ENCODE assay signal across 8 mouse cellular contexts in the genomic region with DNA sequence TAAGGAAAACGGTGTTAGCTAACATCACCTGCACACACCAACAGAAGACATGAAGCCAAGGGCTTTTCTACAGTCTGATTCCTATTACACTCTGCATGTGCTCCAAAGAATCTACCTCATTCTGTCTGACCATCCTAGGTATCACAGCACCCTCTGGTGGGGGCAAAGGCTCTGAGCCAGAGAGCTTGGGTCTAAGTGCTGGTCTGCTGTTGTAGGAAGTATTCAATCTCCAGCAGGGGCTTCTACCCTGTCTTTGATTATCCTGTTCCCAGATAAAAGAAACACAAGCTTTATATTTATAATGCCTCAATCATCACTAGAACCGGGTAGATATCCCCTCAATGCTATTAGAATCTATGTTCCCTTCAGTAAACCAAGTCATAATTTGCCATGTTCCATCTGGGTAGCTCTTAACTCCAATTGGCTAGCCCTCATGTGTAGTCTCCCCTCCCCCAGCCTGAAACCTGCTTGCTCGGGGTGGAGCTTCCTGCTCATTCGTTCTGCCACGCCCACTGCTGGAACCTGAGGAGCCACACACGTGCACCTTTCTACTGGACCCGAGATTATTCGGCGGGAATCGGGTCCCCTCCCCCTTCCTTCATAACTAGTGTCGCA. TPM values are rescaled to one million over a fixed set of nuclear protein-coding genes. Genes with fewer than 3 reads are reported as not detected.
DNase-seq lines count a peak whose midpoint lies in the region; ATAC-seq and TF ChIP-seq lines count a peak whose summit lies in the region.
"Not testable (repeated sequence)": the region's sequence is repeated elsewhere in the genome, so short reads cannot be mapped to it uniquely, and the experiment has no call there.

No protein-coding gene starts in this region.

- not testable (repeated sequence) for H3K4me3 ChIP-seq in MEL (ENCODE audit: control insufficient read depth in 1 of 2, insufficient read depth in 1 of 2, low read depth in 2 of 2, low read length in 2 of 2)
- peak overlapping the region; percentile 20; the same call in 1 of the 2 replicates for H3K4me3 ChIP-seq in forebrain, embryonic 15.5 days
- H3K4me3 ChIP-seq in hindbrain, embryonic 12.5 days, result 0 out of 2 replicates have a peak overlapping the region, but pooled peaks have one; percentile 14

- H3K36me3 ChIP-seq in MEL (ENCODE audit: control insufficient read depth in 1 of 2, insufficient read depth in 2 of 2, low read length in 2 of 2); forebrain, embryonic 15.5 days; hindbrain, embryonic 12.5 days: not testable (repeated sequence)

- not testable (repeated sequence) for H3K27ac ChIP-seq in MEL (ENCODE audit: control insufficient read depth, low read depth, low read length); forebrain, embryonic 15.5 days (replicated peaks); hindbrain, embryonic 12.5 days

- TF ChIP-seq POLR2A in MEL (IDR thresholded peaks at IDR 0.05; ENCODE audit: control insufficient read depth in 1 of 2, insufficient read depth in 1 of 2, low read depth in 1 of 2, low read length in 2 of 2, poor library complexity in 1 of 2), result not testable (repeated sequence)

- H3K9me3 ChIP-seq in MEL (replicated peaks; ENCODE audit: insufficient read depth, low read length); forebrain, embryonic 15.5 days; hindbrain, embryonic 12.5 days (replicated peaks): not testable (repeated sequence)

- peak; percentile 58 for DNase-seq in MEL (ENCODE audit: low read depth, low spot score)
- peak; percentile 37 to 46 for DNase-seq in cerebellum, adult 18-20 months
- peak; percentile 78 to 85 for DNase-seq in kidney, postnatal 4 days
- DNase-seq in lung, postnatal 14 days, result peak; percentile 65
- DNase-seq in thymus, postnatal 10 days (ENCODE audit: low spot score in 2 of 2), result peak; percentile 67 to 79

- not testable (repeated sequence) for TF ChIP-seq EP300 in MEL (IDR thresholded peaks at IDR 0.05; ENCODE audit: low read depth in 1 of 2, low read length in 2 of 2)

- not testable (repeated sequence) for H3K79me2 ChIP-seq in MEL (ENCODE audit: control insufficient read depth, insufficient read depth, low read length, poor library complexity)

- not testable (repeated sequence) for H3K4me1 ChIP-seq in MEL (ENCODE audit: control insufficient read depth in 1 of 2, insufficient read depth in 2 of 2, low read length in 2 of 2); forebrain, embryonic 15.5 days; hindbrain, embryonic 12.5 days

- not testable (repeated sequence) for H3K27me3 ChIP-seq in MEL (ENCODE audit: control insufficient read depth in 1 of 2, insufficient read depth in 2 of 2, low read length in 2 of 2); forebrain, embryonic 15.5 days; hindbrain, embryonic 12.5 days

- peak; percentile 61 for TF ChIP-seq RAD21 in MEL (IDR thresholded peaks at IDR 0.05; ENCODE audit: low read depth, low read length)

- H3K9ac ChIP-seq in MEL (ENCODE audit: control insufficient read depth, low read depth, low read length, poor library complexity, severe bottlenecking); forebrain, embryonic 15.5 days (replicated peaks); hindbrain, embryonic 12.5 days: not testable (repeated sequence)

- peak overlapping the region; percentile 23; the same call in 1 of the 2 replicates for H3K4me2 ChIP-seq in forebrain, embryonic 15.5 days (replicated peaks)
- not testable (repeated sequence) for H3K4me2 ChIP-seq in hindbrain, embryonic 12.5 days (replicated peaks)

- peak; percentile 32 to 77 (median 62); a peak in 5 of 6 replicates for TF ChIP-seq CTCF in MEL (IDR thresholded peaks at IDR 0.05 in 2 of 3, conservative IDR thresholded peaks at IDR 0.05 in 1 of 3; ENCODE audit: control insufficient read depth in 1 of 3, insufficient read depth in 1 of 3, low read depth in 2 of 3, low read length in 3 of 3, poor library complexity in 1 of 3, severe bottlenecking in 1 of 3)

- WGBS in forebrain, embryonic 15.5 days, result 4% methylated on average over 6 of the region's 11 CpGs
- 5% methylated on average over 5 of the region's 11 CpGs for WGBS in hindbrain, embryonic 12.5 days

- ATAC-seq in forebrain, embryonic 15.5 days (replicated peaks), result peak; percentile 73
- peak; percentile 88 for ATAC-seq in hindbrain, embryonic 12.5 days (ENCODE audit: low FRiP score)
- ATAC-seq in neutrophil, adult 5-6 weeks (ENCODE audit: extremely low read depth, insufficient number of reproducible peaks, low FRiP score, poor library complexity, severe bottlenecking), result peak; percentile 97

TF ChIP-seq in MEL, 35 proteins besides CTCF, POLR2A, EP300 and RAD21:
- TF ChIP-seq ZC3H11A (IDR thresholded peaks at IDR 0.05; ENCODE audit: low read depth, low read length), result peak; percentile 36; the same call in 1 of the 2 replicates
- peak; percentile 71 for TF ChIP-seq SMC3 (IDR thresholded peaks at IDR 0.05; ENCODE audit: low read depth, low read length)

RNA-seq across cellular contexts. Expression of a gene that starts 14.3 kb away (rescaled TPM):
- total RNA-seq in MEL (2012; rRNA removed), result not detected in 2 replicates
- polyA plus RNA-seq in MEL (2012; ENCODE audit: insufficient read depth in 1 of 2, insufficient read length in 2 of 2, low read depth in 1 of 2, low replicate concordance in 2 of 2, missing spikeins in 1 of 2), result under 1 TPM in 1 of 2 experiments, not detected in 1; 0.11 TPM
- 1.8 and 2.0 TPM in 2 replicates for polyA plus RNA-seq in forebrain, embryonic 15.5 days (2015; fragmentation: Nextera tagmentation; extraction: Ambion mirVana)
- 2.3 TPM in 2 replicates for polyA plus RNA-seq in hindbrain, embryonic 12.5 days (2016; fragmentation: Nextera tagmentation; extraction: Ambion mirVana)
- total RNA-seq in neutrophil, adult 5-6 weeks (2017), result 0.12 and 0.81 TPM in 2 replicates

RNA-seq across cellular contexts. Expression of a gene that starts 15.4 kb away (rescaled TPM):
- 4,686 and 5,400 TPM in 2 replicates for total RNA-seq in MEL (2012; rRNA removed)
- 1,000 to 10,000 TPM in 1 of 2 experiments, not detected in 1; 4,514 TPM for polyA plus RNA-seq in MEL (2012; ENCODE audit: insufficient read depth in 1 of 2, insufficient read length in 2 of 2, low read depth in 1 of 2, low replicate concordance in 2 of 2, missing spikeins in 1 of 2)
- polyA plus RNA-seq in forebrain, embryonic 15.5 days (2015; fragmentation: Nextera tagmentation; extraction: Ambion mirVana), result 1,339 and 1,342 TPM in 2 replicates
- 1,424 and 1,629 TPM in 2 replicates for polyA plus RNA-seq in hindbrain, embryonic 12.5 days (2016; fragmentation: Nextera tagmentation; extraction: Ambion mirVana)
- 1,487 and 1,493 TPM in 2 replicates for total RNA-seq in neutrophil, adult 5-6 weeks (2017)

RNA-seq across cellular contexts. Expression of a gene that starts 29.2 kb away (rescaled TPM):
- total RNA-seq in MEL (2012; rRNA removed), result 5.6 and 6.4 TPM in 2 replicates
- 10 to 100 TPM in 1 of 2 experiments, not detected in 1; 10.1 TPM for polyA plus RNA-seq in MEL (2012; ENCODE audit: insufficient read depth in 1 of 2, insufficient read length in 2 of 2, low read depth in 1 of 2, low replicate concordance in 2 of 2, missing spikeins in 1 of 2)
- 15.5 and 16.3 TPM in 2 replicates for polyA plus RNA-seq in forebrain, embryonic 15.5 days (2015; fragmentation: Nextera tagmentation; extraction: Ambion mirVana)
- 19.8 and 22.4 TPM in 2 replicates for polyA plus RNA-seq in hindbrain, embryonic 12.5 days (2016; fragmentation: Nextera tagmentation; extraction: Ambion mirVana)
- 34.9 and 35.7 TPM in 2 replicates for total RNA-seq in neutrophil, adult 5-6 weeks (2017)

RNA-seq across cellular contexts. Expression of a gene that starts 29.3 kb away (rescaled TPM):
- total RNA-seq in MEL (2012; rRNA removed), result 3.3 and 4.0 TPM in 2 replicates
- polyA plus RNA-seq in MEL (2012; ENCODE audit: insufficient read depth in 1 of 2, insufficient read length in 2 of 2, low read depth in 1 of 2, low replicate concordance in 2 of 2, missing spikeins in 1 of 2), result 1 to 10 TPM in 1 of 2 experiments, not detected in 1; 8.0 TPM
- 28.2 and 29.4 TPM in 2 replicates for polyA plus RNA-seq in forebrain, embryonic 15.5 days (2015; fragmentation: Nextera tagmentation; extraction: Ambion mirVana)
- polyA plus RNA-seq in hindbrain, embryonic 12.5 days (2016; fragmentation: Nextera tagmentation; extraction: Ambion mirVana), result 28.4 and 31.5 TPM in 2 replicates
- 1.6 and 2.8 TPM in 2 replicates for total RNA-seq in neutrophil, adult 5-6 weeks (2017)

RNA-seq across cellular contexts. Expression of a gene that starts 49.6 kb away (rescaled TPM):
- total RNA-seq in MEL (2012; rRNA removed), result 1.8 and 2.4 TPM in 2 replicates
- 1 to 10 TPM in 1 of 2 experiments, not detected in 1; 6.6 TPM for polyA plus RNA-seq in MEL (2012; ENCODE audit: insufficient read depth in 1 of 2, insufficient read length in 2 of 2, low read depth in 1 of 2, low replicate concordance in 2 of 2, missing spikeins in 1 of 2)
- 17.1 and 19.5 TPM in 2 replicates for polyA plus RNA-seq in forebrain, embryonic 15.5 days (2015; fragmentation: Nextera tagmentation; extraction: Ambion mirVana)
- 35.6 and 37.3 TPM in 2 replicates for polyA plus RNA-seq in hindbrain, embryonic 12.5 days (2016; fragmentation: Nextera tagmentation; extraction: Ambion mirVana)
- total RNA-seq in neutrophil, adult 5-6 weeks (2017), result 0.86 and 1.0 TPM in 2 replicates
